10 mouse cellular contexts compared by ENCODE assay signal in genomic region chr2:67447206-67447605, GRCm38 (mm10). TPM values are rescaled to one million over a fixed set of nuclear protein-coding genes. Genes with fewer than 3 reads are reported as not detected.
DNase-seq lines count a peak whose midpoint lies in the region; ATAC-seq lines count a peak whose summit lies in the region.
"Had no signal": no experiment of that assay in that cellular context is flagged by ENCODE, and none has a peak within 500 bp of the region (broad histone marks: within the 10 kb centered on the region; RNA-seq: fewer than 3 reads in every experiment).

No protein-coding gene starts in this region.

- DNase-seq in kidney, postnatal 10 days: peak; percentile 7
- no peak for DNase-seq in kidney, postnatal 14 days
- DNase-seq in frontal cortex, postnatal 36 days (ENCODE audit: low spot score in 2 of 2): peak; percentile 46 to 49
- peak; percentile 32 for DNase-seq in heart, postnatal 4 days
- DNase-seq in right cerebral cortex, postnatal 4 days: peak; percentile 35
- DNase-seq in embryo, embryonic 11 days: no peak
- DNase-seq in urinary bladder, postnatal 25 days (ENCODE audit: low spot score): no peak

- ATAC-seq in megakaryocyte, adult 5-6 weeks (ENCODE audit: poor library complexity, severe bottlenecking): no peak
- ATAC-seq: liver, embryonic 12.5 days; Patski had no signal

RNA-seq across cellular contexts. Expression of gene Xirp2, which starts 1.4 kb away (rescaled TPM):
- 10 to 100 TPM; 36.4 to 37.8 TPM for total RNA-seq in heart, postnatal 4 days (2021)
- not detected in 2 replicates for total RNA-seq in megakaryocyte, adult 5-6 weeks (2015)
- not detected in 2 replicates for total RNA-seq in megakaryocyte, adult 5-6 weeks (2017)

RNA-seq across cellular contexts. Expression of gene Gm26727, which starts 14.2 kb away (rescaled TPM):
- not detected for total RNA-seq in heart, postnatal 4 days (2021)
- not detected in 2 replicates for total RNA-seq in megakaryocyte, adult 5-6 weeks (2015)
- total RNA-seq in megakaryocyte, adult 5-6 weeks (2017): not detected in 2 replicates

RNA-seq across cellular contexts. Expression of gene Gm21830, which starts 33.7 kb away (rescaled TPM):
- total RNA-seq in heart, postnatal 4 days (2021): not detected
- not detected in 2 replicates for total RNA-seq in megakaryocyte, adult 5-6 weeks (2015)
- total RNA-seq in megakaryocyte, adult 5-6 weeks (2017): not detected in 2 replicates

Comparison
In these comparisons a context has a peak if more than half of its experiments do, and no peak if none do; other contexts are left out.
1. DNase-seq: peak in kidney, postnatal 10 days (single experiment), frontal cortex, postnatal 36 days (2 of 2), heart, postnatal 4 days (single experiment) and right cerebral cortex, postnatal 4 days (single experiment); none in kidney, postnatal 14 days (single experiment), embryo, embryonic 11 days (single experiment) and urinary bladder, postnatal 25 days (single experiment).
2. RNA of gene Xirp2, which starts 1.4 kb away (total RNA-seq): 36.4 to 37.8 TPM in heart, postnatal 4 days; not detected in megakaryocyte, adult 5-6 weeks; every median in the first group is over 10 times any median in the second.